Mouse (Mus musculus): ENCODE results near the gene B3gntl1. TPM values are rescaled to one million over a fixed set of nuclear protein-coding genes. Genes with fewer than 3 reads are reported as not detected.
A peak's percentile ranks its signal among the peaks of the same experiment; 100 is the strongest.

B3gntl1 gene
- polyA plus RNA-seq, 1 experiment from 2014 or later: 6.8 TPM

- no peaks in the 10 kb centered on the region for H3K27me3 ChIP-seq (replicated peaks; ENCODE audit: control insufficient read depth, insufficient read depth, low read length)
- H3K4me2 ChIP-seq (ENCODE audit: low read depth, low read length): no peak overlapping the region
- no peak overlapping the region for H3K4me3 ChIP-seq (ENCODE audit: low read depth, low read length)
- no peaks in the 10 kb centered on the region for H3K9me3 ChIP-seq (ENCODE audit: control insufficient read depth, low read length)
- H3K4me1 ChIP-seq (ENCODE audit: control insufficient read depth, insufficient read depth, low read length): no peaks in the 10 kb centered on the region
- no peak for DNase-seq (ENCODE audit: low spot score)
- no peak overlapping the region for H3K9ac ChIP-seq (ENCODE audit: low read depth, low read length)
- WGBS: 80% methylated on average over 5 of the region's 5 CpGs
- H3K36me3 ChIP-seq (ENCODE audit: control insufficient read depth, insufficient read depth, low read length): no peaks in the 10 kb centered on the region
- H3K27ac ChIP-seq (replicated peaks; ENCODE audit: low read depth, low read length): no peak overlapping the region
- ATAC-seq (ENCODE audit: low read depth): no peak
These were observed 22.5 kb upstream of the B3gntl1 start for GRCm38 (mm10) chr11:121695304-121696064.

DNA sequence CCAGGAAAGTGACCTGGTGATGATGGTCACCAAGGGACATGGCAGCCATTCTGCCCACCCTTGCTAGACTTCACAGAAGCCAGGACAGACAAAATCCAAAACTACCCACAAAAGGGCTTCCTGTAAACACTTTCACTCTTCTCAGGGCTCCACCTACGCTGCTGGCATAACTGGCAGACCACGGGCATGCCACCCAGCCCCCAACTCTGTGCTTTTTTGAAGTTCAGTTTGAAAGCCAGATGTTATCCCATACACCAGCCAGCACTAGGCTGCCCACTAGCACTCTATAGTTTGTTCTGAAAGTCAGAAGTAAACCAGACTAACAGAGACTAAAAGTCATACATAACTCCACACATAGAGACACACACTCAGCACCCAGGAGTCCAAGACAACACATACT lies 15.1 kb upstream of the B3gntl1 start:
- no peaks in the 10 kb centered on the region for H3K36me3 ChIP-seq (ENCODE audit: control insufficient read depth, insufficient read depth, low read length)
- H3K9me3 ChIP-seq (ENCODE audit: control insufficient read depth, low read length): no peaks in the 10 kb centered on the region
- no peak overlapping the region for H3K4me2 ChIP-seq (ENCODE audit: low read depth, low read length)
- DNase-seq (ENCODE audit: low spot score) (no peak), ATAC-seq (ENCODE audit: low read depth) (no peak)
- H3K4me3 ChIP-seq (ENCODE audit: low read depth, low read length): no peak overlapping the region
- WGBS: 87% methylated on average over 2 of the region's 2 CpGs
- H3K27me3 ChIP-seq (replicated peaks; ENCODE audit: control insufficient read depth, insufficient read depth, low read length): no peaks in the 10 kb centered on the region
- H3K9ac ChIP-seq (ENCODE audit: low read depth, low read length): no peak overlapping the region
- peaks cover 3% of the 10 kb centered on the region; the same call in 1 of the 2 replicates for H3K4me1 ChIP-seq (ENCODE audit: control insufficient read depth, insufficient read depth, low read length)
- H3K27ac ChIP-seq (replicated peaks; ENCODE audit: low read depth, low read length): no peak overlapping the region

DNA sequence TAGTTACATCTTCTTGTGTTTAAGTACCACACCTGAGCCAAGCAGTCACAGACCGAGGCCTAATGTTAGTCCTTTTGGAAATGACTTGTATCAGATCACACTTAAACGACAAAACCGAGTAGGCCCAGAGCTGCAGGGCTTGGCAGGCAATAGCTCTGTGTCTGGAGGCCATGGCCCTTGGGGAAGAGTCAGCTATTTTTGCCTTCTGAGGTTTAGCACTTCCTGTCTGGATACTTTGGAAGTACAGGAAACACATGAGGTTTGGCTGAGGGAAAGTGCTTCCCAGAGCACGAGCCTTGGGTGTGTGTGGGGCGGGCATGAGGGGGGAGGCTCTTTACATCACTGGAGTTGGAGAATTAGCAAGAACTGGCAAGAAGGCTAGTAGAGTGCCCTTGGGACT lies 13.7 kb upstream of the B3gntl1 start:
- Histone ChIP-seq H3K9ac (ENCODE audit: low read depth, low read length) (no peak overlapping the region), H3K27me3 (replicated peaks; ENCODE audit: control insufficient read depth, insufficient read depth, low read length) (no peaks in the 10 kb centered on the region), H3K4me2 (ENCODE audit: low read depth, low read length) (no peak overlapping the region), H3K9me3 (ENCODE audit: control insufficient read depth, low read length) (no peaks in the 10 kb centered on the region), H3K36me3 (ENCODE audit: control insufficient read depth, insufficient read depth, low read length) (no peaks in the 10 kb centered on the region), H3K27ac (replicated peaks; ENCODE audit: low read depth, low read length) (no peak overlapping the region), H3K4me1 (ENCODE audit: control insufficient read depth, insufficient read depth, low read length) (peaks cover 3% of the 10 kb centered on the region; the same call in 1 of the 2 replicates), H3K4me3 (ENCODE audit: low read depth, low read length) (no peak overlapping the region)
- 45% methylated on average over 5 of the region's 5 CpGs for WGBS
- ATAC-seq (ENCODE audit: low read depth) (0 out of 2 replicates have a peak, but pooled peaks have one; percentile 33), DNase-seq (ENCODE audit: low spot score) (peak; percentile 50)

GRCm38 (mm10) chr11:121686091-121686490 lies 13.1 kb upstream of the B3gntl1 start:
- H3K27ac ChIP-seq (replicated peaks; ENCODE audit: low read depth, low read length): no peak overlapping the region
- no peak for ATAC-seq (ENCODE audit: low read depth)
- no peak for DNase-seq (ENCODE audit: low spot score)
- H3K4me3 ChIP-seq (ENCODE audit: low read depth, low read length): no peak overlapping the region
- WGBS: 76% methylated on average over 4 of the region's 4 CpGs
- H3K27me3 ChIP-seq (replicated peaks; ENCODE audit: control insufficient read depth, insufficient read depth, low read length): no peaks in the 10 kb centered on the region
- H3K36me3 ChIP-seq (ENCODE audit: control insufficient read depth, insufficient read depth, low read length): no peaks in the 10 kb centered on the region
- H3K4me2 ChIP-seq (ENCODE audit: low read depth, low read length): no peak overlapping the region
- no peak overlapping the region for H3K9ac ChIP-seq (ENCODE audit: low read depth, low read length)
- peaks cover 3% of the 10 kb centered on the region; the same call in 1 of the 2 replicates for H3K4me1 ChIP-seq (ENCODE audit: control insufficient read depth, insufficient read depth, low read length)
- H3K9me3 ChIP-seq (ENCODE audit: control insufficient read depth, low read length): no peaks in the 10 kb centered on the region

- no peak for ATAC-seq (ENCODE audit: low read depth)
These were observed 12.6 kb upstream of the B3gntl1 start for GRCm38 (mm10) chr11:121685491-121686001.

DNA sequence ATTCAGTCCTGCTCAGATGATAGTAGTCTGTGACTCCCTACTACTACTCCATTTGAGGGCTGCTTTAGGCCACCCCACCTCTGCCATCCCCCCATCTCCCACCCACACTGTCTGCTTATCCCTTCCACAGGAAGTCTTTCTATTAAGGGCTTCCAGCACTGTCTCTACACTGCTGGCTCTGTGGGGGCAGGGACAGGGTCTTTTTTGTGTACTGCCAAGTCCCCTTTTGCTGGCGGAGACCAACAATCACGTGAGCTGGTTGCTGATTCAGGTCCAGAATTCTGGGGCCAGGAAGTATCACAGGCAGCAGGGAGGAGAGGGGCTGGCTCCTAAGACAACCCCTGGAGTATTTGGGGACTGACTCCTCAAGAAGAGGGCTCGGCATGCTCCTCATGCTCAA lies 10.3 kb upstream of the B3gntl1 start:
- H3K36me3 ChIP-seq (ENCODE audit: control insufficient read depth, insufficient read depth, low read length): no peaks in the 10 kb centered on the region
- ATAC-seq (ENCODE audit: low read depth) (no peak), DNase-seq (ENCODE audit: low spot score) (no peak)
- H3K27ac ChIP-seq (replicated peaks; ENCODE audit: low read depth, low read length): no peak overlapping the region
- WGBS: 62% methylated on average over 3 of the region's 3 CpGs
- H3K4me2 ChIP-seq (ENCODE audit: low read depth, low read length): no peak overlapping the region
- no peak overlapping the region for H3K9ac ChIP-seq (ENCODE audit: low read depth, low read length)
- H3K27me3 ChIP-seq (replicated peaks; ENCODE audit: control insufficient read depth, insufficient read depth, low read length): no peaks in the 10 kb centered on the region
- no peaks in the 10 kb centered on the region for H3K9me3 ChIP-seq (ENCODE audit: control insufficient read depth, low read length)
- H3K4me1 ChIP-seq (ENCODE audit: control insufficient read depth, insufficient read depth, low read length): peaks cover 3% of the 10 kb centered on the region; the same call in 1 of the 2 replicates
- no peak overlapping the region for H3K4me3 ChIP-seq (ENCODE audit: low read depth, low read length)

More at GRCm38 (mm10) chr11:121685491-121686001, 12.6 kb upstream of the B3gntl1 start:
- 72% methylated on average over 6 of the region's 6 CpGs for WGBS
- Histone ChIP-seq H3K4me3 (ENCODE audit: low read depth, low read length) (no peak overlapping the region), H3K27ac (replicated peaks; ENCODE audit: low read depth, low read length) (no peak overlapping the region), H3K9me3 (ENCODE audit: control insufficient read depth, low read length) (no peaks in the 10 kb centered on the region), H3K4me1 (ENCODE audit: control insufficient read depth, insufficient read depth, low read length) (peaks cover 3% of the 10 kb centered on the region; the same call in 1 of the 2 replicates), H3K4me2 (ENCODE audit: low read depth, low read length) (no peak overlapping the region), H3K27me3 (replicated peaks; ENCODE audit: control insufficient read depth, insufficient read depth, low read length) (no peaks in the 10 kb centered on the region), H3K36me3 (ENCODE audit: control insufficient read depth, insufficient read depth, low read length) (no peaks in the 10 kb centered on the region), H3K9ac (ENCODE audit: low read depth, low read length) (no peak overlapping the region)
- DNase-seq (ENCODE audit: low spot score): no peak

- WGBS: 79% methylated on average over 5 of the region's 5 CpGs
- Histone ChIP-seq H3K27me3 (replicated peaks; ENCODE audit: control insufficient read depth, insufficient read depth, low read length) (no peaks in the 10 kb centered on the region), H3K27ac (replicated peaks; ENCODE audit: low read depth, low read length) (no peak overlapping the region), H3K9me3 (ENCODE audit: control insufficient read depth, low read length) (0 out of 2 replicates have a peak, but pooled peaks cover 4% of the 10 kb centered on the region), H3K4me1 (ENCODE audit: control insufficient read depth, insufficient read depth, low read length) (no peaks in the 10 kb centered on the region), H3K36me3 (ENCODE audit: control insufficient read depth, insufficient read depth, low read length) (no peaks in the 10 kb centered on the region), H3K4me2 (ENCODE audit: low read depth, low read length) (no peak overlapping the region), H3K9ac (ENCODE audit: low read depth, low read length) (no peak overlapping the region), H3K4me3 (ENCODE audit: low read depth, low read length) (no peak overlapping the region)
- ATAC-seq (ENCODE audit: low read depth) (no peak), DNase-seq (ENCODE audit: low spot score) (no peak)
These were observed 7.8 kb upstream of the B3gntl1 start for GRCm38 (mm10) chr11:121680750-121681149.

GRCm38 (mm10) chr11:121679581-121679980 lies 6.6 kb upstream of the B3gntl1 start:
- H3K27ac ChIP-seq (replicated peaks; ENCODE audit: low read depth, low read length): no peak overlapping the region
- no peak overlapping the region for H3K4me3 ChIP-seq (ENCODE audit: low read depth, low read length)
- no peak overlapping the region for H3K4me2 ChIP-seq (ENCODE audit: low read depth, low read length)
- ATAC-seq (ENCODE audit: low read depth) (no peak), DNase-seq (ENCODE audit: low spot score) (no peak)
- H3K4me1 ChIP-seq (ENCODE audit: control insufficient read depth, insufficient read depth, low read length): no peaks in the 10 kb centered on the region
- 0 out of 2 replicates have a peak, but pooled peaks cover 4% of the 10 kb centered on the region for H3K9me3 ChIP-seq (ENCODE audit: control insufficient read depth, low read length)
- no peaks in the 10 kb centered on the region for H3K27me3 ChIP-seq (replicated peaks; ENCODE audit: control insufficient read depth, insufficient read depth, low read length)
- no peaks in the 10 kb centered on the region for H3K36me3 ChIP-seq (ENCODE audit: control insufficient read depth, insufficient read depth, low read length)
- WGBS: 87% methylated on average over 2 of the region's 2 CpGs
- no peak overlapping the region for H3K9ac ChIP-seq (ENCODE audit: low read depth, low read length)

Data from embryonic facial prominence, embryonic 14.5 days (tissue).